Mouse (Mus musculus) heart, adult 2 months (tissue): ENCODE measurements around the gene Sh3bp1.

Source experiments
- CTCF ChIP-seq: fragments of 200-600 bp; IDR thresholded peaks from 2 replicates; pipeline ENCODE4 v1.8.1; 2022; ENCODE audit warnings: antibody characterized with exemption, mild to moderate bottlenecking, moderate library complexity
- EP300 ChIP-seq: fragments of 200-500 bp; IDR thresholded peaks from 2 replicates; pipeline ENCODE4 v1.6.1; 2011; ENCODE audit warnings: low read depth, low read length, control low read depth; ENCODE audit not compliant: insufficient read depth
- POLR2A ChIP-seq: fragments of 200-500 bp; IDR thresholded peaks from 2 replicates; pipeline ENCODE4 v1.6.1; 2011; ENCODE audit warnings: mild to moderate bottlenecking, low read depth, low read length, control low read depth; ENCODE audit not compliant: insufficient read depth

GRCm38 (mm10) chr15:78908982-78909381 lies 9.4 kb downstream of the Sh3bp1 start:
- TF ChIP-seq CTCF (no peak), EP300 (no peak), POLR2A (no peak)
